Mouse (Mus musculus): ENCODE measurements at regions not wholly inside any gene's neighbourhood (a gene's known extent, or its start where the extent isn't known, plus 50 kb on each side); places are given as distances from the start of the nearest gene placed in this dataset.

GRCm38 (mm10) chr10:117558292-117558800, 71.0 kb upstream of the Cpm start:
- DNase-seq (no peak), ATAC-seq (no peak)
- Histone ChIP-seq H3K4me3 (ENCODE audit: low read depth, low read length) (no peak overlapping the region), H3K9ac (replicated peaks) (no peak overlapping the region), H3K9me3 (ENCODE audit: low read length) (no peaks in the 10 kb centered on the region), H3K4me1 (ENCODE audit: insufficient read depth) (peaks cover 13% of the 10 kb centered on the region; the same call in 1 of the 2 replicates), H3K27me3 (ENCODE audit: insufficient read depth, low read length) (no peaks in the 10 kb centered on the region), H3K36me3 (replicated peaks; ENCODE audit: insufficient read depth, low read length) (no peaks in the 10 kb centered on the region), H3K4me2 (ENCODE audit: low read depth, low read length) (no peak overlapping the region), H3K27ac (ENCODE audit: low read depth) (no peak overlapping the region)
- no peak for TF ChIP-seq EP300 (IDR thresholded peaks at IDR 0.05; ENCODE audit: low read depth)
- no peak for TF ChIP-seq CTCF (IDR thresholded peaks at IDR 0.05; ENCODE audit: low read depth)
- 69% methylated on average over 5 of the region's 5 CpGs for WGBS (ENCODE audit: insufficient replicate concordance)

- DNase-seq (no peak), ATAC-seq (no peak)
- Histone ChIP-seq H3K4me3 (ENCODE audit: low read depth, low read length) (no peak overlapping the region), H3K36me3 (replicated peaks; ENCODE audit: insufficient read depth, low read length) (no peaks in the 10 kb centered on the region), H3K9me3 (ENCODE audit: low read length) (no peaks in the 10 kb centered on the region), H3K4me2 (ENCODE audit: low read depth, low read length) (no peak overlapping the region), H3K27me3 (ENCODE audit: insufficient read depth, low read length) (no peaks in the 10 kb centered on the region), H3K4me1 (ENCODE audit: insufficient read depth) (peaks cover 13% of the 10 kb centered on the region; the same call in 1 of the 2 replicates), H3K9ac (replicated peaks) (no peak overlapping the region), H3K27ac (ENCODE audit: low read depth) (no peak overlapping the region)
- WGBS (ENCODE audit: insufficient replicate concordance): 77% methylated on average over 1 of the region's 1 CpGs
- no peak for TF ChIP-seq CTCF (IDR thresholded peaks at IDR 0.05; ENCODE audit: low read depth)
- no peak for TF ChIP-seq EP300 (IDR thresholded peaks at IDR 0.05; ENCODE audit: low read depth)
Observed at GRCm38 (mm10) chr10:117557666-117558065, 71.6 kb upstream of the Cpm start.

DNA sequence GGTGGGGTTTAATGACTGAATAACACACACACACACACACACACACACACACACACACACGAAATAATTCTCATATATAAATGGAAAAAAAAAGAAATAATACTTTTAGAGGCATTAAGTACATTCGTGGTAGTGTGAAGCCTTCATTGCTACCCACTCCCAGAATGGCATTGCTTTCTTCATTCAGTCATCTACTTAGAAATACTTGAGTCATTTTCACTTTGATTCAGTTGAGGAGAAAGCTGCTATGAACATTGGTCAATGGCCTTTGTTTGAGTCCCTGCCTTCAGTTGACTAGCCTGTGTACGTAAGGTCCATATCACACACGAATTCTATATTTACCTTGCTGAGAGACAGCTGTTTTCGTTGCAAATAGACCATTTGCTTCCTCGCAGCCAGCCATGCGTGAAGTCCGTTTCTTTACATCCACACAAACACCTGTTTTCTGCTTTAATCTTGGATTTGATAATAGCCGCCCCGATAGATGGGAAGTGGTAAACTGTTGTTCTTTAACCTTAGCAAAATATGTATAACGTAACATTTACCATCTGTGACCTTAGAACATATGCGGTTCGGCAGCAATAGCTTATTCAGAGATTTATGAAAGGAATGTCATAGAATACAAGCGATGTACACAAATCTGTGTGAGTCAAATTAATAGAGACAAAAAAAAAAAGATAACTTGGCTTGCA, 72.3 kb upstream of the Cpm start:
- DNase-seq (no peak), ATAC-seq (no peak)
- peak overlapping the region; percentile 51 for H3K27ac ChIP-seq (ENCODE audit: low read depth)
- peaks cover 11% of the 10 kb centered on the region; the same call in 1 of the 2 replicates for H3K4me1 ChIP-seq (ENCODE audit: insufficient read depth)
- H3K9me3 ChIP-seq (ENCODE audit: low read length): no peaks in the 10 kb centered on the region
- H3K4me2 ChIP-seq (ENCODE audit: low read depth, low read length): peak overlapping the region; percentile 45; the same call in 1 of the 2 replicates
- H3K9ac ChIP-seq (replicated peaks): no peak overlapping the region
- WGBS (ENCODE audit: insufficient replicate concordance): 61% methylated on average over 14 of the region's 14 CpGs
- H3K27me3 ChIP-seq (ENCODE audit: insufficient read depth, low read length): no peaks in the 10 kb centered on the region
- H3K36me3 ChIP-seq (replicated peaks; ENCODE audit: insufficient read depth, low read length): no peaks in the 10 kb centered on the region
- TF ChIP-seq CTCF (IDR thresholded peaks at IDR 0.05; ENCODE audit: low read depth) (no peak), EP300 (IDR thresholded peaks at IDR 0.05; ENCODE audit: low read depth) (peak; percentile 32)
- H3K4me3 ChIP-seq (ENCODE audit: low read depth, low read length): no peak overlapping the region

- Histone ChIP-seq H3K27ac (ENCODE audit: low read depth) (peak overlapping the region; percentile 51), H3K9ac (replicated peaks) (no peak overlapping the region), H3K4me2 (ENCODE audit: low read depth, low read length) (peak overlapping the region; percentile 45), H3K27me3 (ENCODE audit: insufficient read depth, low read length) (no peaks in the 10 kb centered on the region), H3K4me3 (ENCODE audit: low read depth, low read length) (no peak overlapping the region), H3K4me1 (ENCODE audit: insufficient read depth) (peaks cover 9% of the 10 kb centered on the region; the same call in 1 of the 2 replicates), H3K36me3 (replicated peaks; ENCODE audit: insufficient read depth, low read length) (no peaks in the 10 kb centered on the region), H3K9me3 (ENCODE audit: low read length) (peaks cover 2% of the 10 kb centered on the region; the same call in 1 of the 2 replicates)
- WGBS (ENCODE audit: insufficient replicate concordance): 38% methylated on average over 15 of the region's 15 CpGs
- TF ChIP-seq EP300 (IDR thresholded peaks at IDR 0.05; ENCODE audit: low read depth) (no peak), CTCF (IDR thresholded peaks at IDR 0.05; ENCODE audit: low read depth) (no peak)
- DNase-seq (no peak), ATAC-seq (no peak)
Observed at GRCm38 (mm10) chr10:117556027-117556789, 73.1 kb upstream of the Cpm start.

DNA sequence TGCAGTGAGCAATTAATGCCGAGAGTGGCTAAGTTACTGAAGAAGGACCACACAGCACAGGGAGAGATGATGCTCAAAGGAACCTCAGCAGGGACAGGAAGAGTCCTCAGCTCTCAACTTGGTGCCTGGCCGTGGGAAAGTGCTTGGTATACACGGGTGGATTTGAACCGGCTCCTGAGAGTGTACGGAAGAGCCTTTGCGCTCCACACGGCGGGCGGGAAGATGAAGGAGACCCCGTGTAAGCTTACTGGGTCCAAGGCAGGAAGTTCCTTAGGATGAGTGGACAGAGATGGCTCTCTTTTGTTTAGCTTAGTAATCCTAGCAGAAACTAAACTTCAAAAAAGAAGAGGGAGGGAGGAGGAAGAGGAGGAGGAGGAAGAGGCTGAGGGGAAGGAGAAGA, 73.8 kb upstream of the Cpm start:
- Histone ChIP-seq H3K9ac (replicated peaks) (no peak overlapping the region), H3K4me1 (ENCODE audit: insufficient read depth) (0 out of 2 replicates have a peak, but pooled peaks cover 6% of the 10 kb centered on the region), H3K4me3 (ENCODE audit: low read depth, low read length) (no peak overlapping the region), H3K27ac (ENCODE audit: low read depth) (no peak overlapping the region), H3K4me2 (ENCODE audit: low read depth, low read length) (no peak overlapping the region), H3K36me3 (replicated peaks; ENCODE audit: insufficient read depth, low read length) (no peaks in the 10 kb centered on the region), H3K9me3 (ENCODE audit: low read length) (peaks cover 2% of the 10 kb centered on the region; the same call in 1 of the 2 replicates), H3K27me3 (ENCODE audit: insufficient read depth, low read length) (no peaks in the 10 kb centered on the region)
- 81% methylated on average over 10 of the region's 10 CpGs for WGBS (ENCODE audit: insufficient replicate concordance)
- ATAC-seq (no peak), DNase-seq (no peak)
- TF ChIP-seq EP300 (IDR thresholded peaks at IDR 0.05; ENCODE audit: low read depth): no peak

DNA sequence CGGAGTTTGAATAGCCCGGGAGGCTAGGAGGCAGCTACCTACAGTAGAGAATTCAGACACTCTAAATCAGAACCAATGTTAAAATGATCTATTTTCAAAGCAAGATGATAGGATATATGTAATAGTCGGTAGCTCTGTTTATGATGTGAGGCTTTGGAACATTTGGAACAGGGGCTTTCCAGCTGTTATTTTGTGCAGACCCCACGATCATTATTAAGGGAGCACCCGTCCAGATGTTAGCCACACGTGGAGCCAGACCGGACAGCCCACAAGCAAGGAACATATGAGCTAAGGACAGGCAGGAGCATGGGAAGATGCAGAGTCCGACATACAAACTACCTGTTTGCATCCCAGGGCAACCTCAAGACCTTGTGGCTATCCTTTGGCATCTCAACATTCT, 74.3 kb upstream of the Cpm start:
- no peaks in the 10 kb centered on the region for H3K36me3 ChIP-seq (replicated peaks; ENCODE audit: insufficient read depth, low read length)
- WGBS (ENCODE audit: insufficient replicate concordance): 85% methylated on average over 8 of the region's 8 CpGs
- no peak overlapping the region for H3K27ac ChIP-seq (ENCODE audit: low read depth)
- H3K9ac ChIP-seq (replicated peaks): no peak overlapping the region
- H3K9me3 ChIP-seq (ENCODE audit: low read length): peaks cover 2% of the 10 kb centered on the region; the same call in 1 of the 2 replicates
- DNase-seq: no peak
- ATAC-seq: no peak
- H3K4me2 ChIP-seq (ENCODE audit: low read depth, low read length): no peak overlapping the region
- no peak overlapping the region for H3K4me3 ChIP-seq (ENCODE audit: low read depth, low read length)
- 0 out of 2 replicates have a peak, but pooled peaks cover 6% of the 10 kb centered on the region for H3K4me1 ChIP-seq (ENCODE audit: insufficient read depth)
- TF ChIP-seq EP300 (IDR thresholded peaks at IDR 0.05; ENCODE audit: low read depth): no peak
- TF ChIP-seq CTCF (IDR thresholded peaks at IDR 0.05; ENCODE audit: low read depth): no peak
- H3K27me3 ChIP-seq (ENCODE audit: insufficient read depth, low read length): no peaks in the 10 kb centered on the region
